Mouse (Mus musculus) neural tube, embryonic 13.5 days (tissue): ENCODE results near the gene Tmem269. TPM values are rescaled to one million over a fixed set of nuclear protein-coding genes. Genes with fewer than 3 reads are reported as not detected.

Source experiments
- ATAC-seq: fragments of 200-750 bp; cut with Nextera tagmentation; 2 replicates; pipeline ENCODE4 v1.8.0; 2017; ENCODE audit warnings: low read depth, mild to moderate bottlenecking, moderate TSS enrichment, moderate library complexity
- H3K27ac ChIP-seq: fragments of 300-500 bp; sonication (generic); replicated peaks from 2 replicates; pipeline ENCODE4 v1.5.1; 2015; ENCODE audit warnings: moderate library complexity, mild to moderate bottlenecking, inconsistent platforms
- H3K27me3 ChIP-seq: fragments of 300-500 bp; sonication (generic); 2 replicates; pipeline ENCODE4 v1.6.1; 2015; ENCODE audit warnings: mild to moderate bottlenecking, inconsistent platforms
- H3K36me3 ChIP-seq: fragments of 300-500 bp; sonication (generic); 2 replicates; pipeline ENCODE4 v1.6.1; 2015; ENCODE audit warnings: mild to moderate bottlenecking, inconsistent platforms
- H3K4me1 ChIP-seq: fragments of 300-500 bp; sonication (generic); replicated peaks from 2 replicates; pipeline ENCODE4 v1.6.1; 2015; ENCODE audit warnings: inconsistent platforms
- H3K4me2 ChIP-seq: fragments of 300-500 bp; sonication (generic); 2 replicates; pipeline ENCODE4 v1.6.1; 2015; ENCODE audit warnings: inconsistent platforms, mild to moderate bottlenecking, moderate library complexity
- H3K4me3 ChIP-seq: fragments of 300-500 bp; sonication (generic); 2 replicates; pipeline ENCODE4 v1.5.1; 2015; ENCODE audit warnings: mild to moderate bottlenecking, inconsistent platforms
- H3K9ac ChIP-seq: fragments of 300-500 bp; sonication (generic); 2 replicates; pipeline ENCODE4 v1.6.1; 2015; ENCODE audit warnings: moderate library complexity, mild to moderate bottlenecking, inconsistent platforms
- H3K9me3 ChIP-seq: fragments of 300-500 bp; sonication (generic); 2 replicates; pipeline ENCODE4 v1.6.1; 2016; ENCODE audit warnings: inconsistent platforms
- WGBS: fragments of 180-500 bp; shearing (Covaris S2); methylation state at CpG from one replicate; pipeline ENCODE4 v1.1.7; 2015; 5-methylcytosine and 5-hydroxymethylcytosine counted together
- polyA plus RNA-seq: library from polyadenylated mRNA; unstranded; fragments of >200 nt; fragmentation: Nextera tagmentation; extraction: Ambion mirVana; gene quantifications from 2 replicates; pipeline ENCODE4 v1.2.1, GENCODE M21; 2015

Tmem269 gene
- polyA plus RNA-seq, 1 experiment from 2014 or later, result not detected

- Histone ChIP-seq H3K9me3 (no peaks in the 10 kb centered on the region), H3K36me3 (peaks cover 22% of the 10 kb centered on the region), H3K4me1 (peaks cover 24% of the 10 kb centered on the region), H3K4me2 (peak within 1 kb of the TSS; percentile 81), H3K4me3 (peak within 1 kb of the TSS; percentile 88), H3K9ac (peak within 1 kb of the TSS; percentile 85), H3K27me3 (no peaks in the 10 kb centered on the region), H3K27ac (peak within 1 kb of the TSS; percentile 61)
- WGBS, result under 1% methylated on average over 65 of the region's 71 CpGs
- ATAC-seq, result peak; percentile 96
Measured at GRCm38 (mm10) chr4:119232410-119233255, 14.6 kb upstream of the Tmem269 start, which contains the start of the genes AU022252 and P3h1. Gene AU022252, minus strand, starts transcription at chr4:119232712. Gene P3h1, plus strand, starts transcription at chr4:119232915.

GRCm38 (mm10) chr4:119226751-119227150 lies 8.7 kb upstream of the Tmem269 start:
- peaks cover 57% of the 10 kb centered on the region for H3K36me3 ChIP-seq

GRCm38 (mm10) chr4:119225719-119226118 lies 7.7 kb upstream of the Tmem269 start:
- Histone ChIP-seq H3K9ac (no peak overlapping the region), H3K4me2 (no peak overlapping the region), H3K27me3 (no peaks in the 10 kb centered on the region), H3K36me3 (peaks cover 57% of the 10 kb centered on the region), H3K4me1 (no peaks in the 10 kb centered on the region), H3K9me3 (no peaks in the 10 kb centered on the region), H3K4me3 (no peak overlapping the region), H3K27ac (no peak overlapping the region)
- WGBS, result 90% methylated on average over 9 of the region's 9 CpGs
- ATAC-seq, result no peak

More at GRCm38 (mm10) chr4:119226751-119227150, 8.7 kb upstream of the Tmem269 start:
- 95% methylated on average over 11 of the region's 11 CpGs for WGBS
- H3K9ac ChIP-seq, result no peak overlapping the region
- peaks cover 6% of the 10 kb centered on the region for H3K4me1 ChIP-seq
- H3K9me3 ChIP-seq, result no peaks in the 10 kb centered on the region
- ATAC-seq, result no peak
- H3K27ac ChIP-seq, result no peak overlapping the region
- H3K4me2 ChIP-seq, result no peak overlapping the region
- H3K27me3 ChIP-seq, result no peaks in the 10 kb centered on the region
- no peak overlapping the region for H3K4me3 ChIP-seq

GRCm38 (mm10) chr4:119224534-119224933 lies 6.5 kb upstream of the Tmem269 start:
- H3K9me3 ChIP-seq, result no peaks in the 10 kb centered on the region
- no peak for ATAC-seq
- no peak overlapping the region for H3K4me2 ChIP-seq
- H3K4me1 ChIP-seq, result no peaks in the 10 kb centered on the region
- no peak overlapping the region for H3K4me3 ChIP-seq
- H3K27ac ChIP-seq, result no peak overlapping the region
- WGBS, result 96% methylated on average over 3 of the region's 3 CpGs
- no peak overlapping the region for H3K9ac ChIP-seq
- H3K27me3 ChIP-seq, result no peaks in the 10 kb centered on the region
- peaks cover 57% of the 10 kb centered on the region for H3K36me3 ChIP-seq

GRCm38 (mm10) chr4:119223696-119224095 lies 5.7 kb upstream of the Tmem269 start:
- Histone ChIP-seq H3K36me3 (peaks cover 55% of the 10 kb centered on the region), H3K9ac (no peak overlapping the region), H3K4me2 (no peak overlapping the region), H3K4me1 (no peaks in the 10 kb centered on the region), H3K27me3 (no peaks in the 10 kb centered on the region), H3K27ac (no peak overlapping the region), H3K4me3 (no peak overlapping the region), H3K9me3 (no peaks in the 10 kb centered on the region)
- no peak for ATAC-seq
- WGBS, result 97% methylated on average over 1 of the region's 1 CpGs

- Histone ChIP-seq H3K4me1 (peaks cover 10% of the 10 kb centered on the region; the same call in 1 of the 2 replicates), H3K4me2 (no peak overlapping the region), H3K27me3 (no peaks in the 10 kb centered on the region), H3K9me3 (no peaks in the 10 kb centered on the region), H3K4me3 (no peak overlapping the region), H3K9ac (no peak overlapping the region), H3K36me3 (no peaks in the 10 kb centered on the region), H3K27ac (no peak overlapping the region)
- WGBS, result 73% methylated on average over 8 of the region's 8 CpGs
- no peak for ATAC-seq
Measured at GRCm38 (mm10) chr4:119216667-119217066, 1.4 kb downstream of the Tmem269 start.

GRCm38 (mm10) chr4:119204672-119205071 lies 13.3 kb downstream of the Tmem269 start:
- peaks cover 24% of the 10 kb centered on the region for H3K36me3 ChIP-seq
- H3K4me2 ChIP-seq, result no peak overlapping the region
- H3K4me3 ChIP-seq, result no peak overlapping the region
- H3K9me3 ChIP-seq, result no peaks in the 10 kb centered on the region
- no peak overlapping the region for H3K27ac ChIP-seq
- no peaks in the 10 kb centered on the region for H3K27me3 ChIP-seq
- H3K9ac ChIP-seq, result no peak overlapping the region
- peak; percentile 74; the same call in 1 of the 2 replicates for ATAC-seq
- H3K4me1 ChIP-seq, result peaks cover 13% of the 10 kb centered on the region
- 17% methylated on average over 8 of the region's 8 CpGs for WGBS

GRCm38 (mm10) chr4:119198105-119198504 lies 19.9 kb downstream of the Tmem269 start:
- H3K27me3 ChIP-seq, result no peaks in the 10 kb centered on the region
- peaks cover 35% of the 10 kb centered on the region for H3K36me3 ChIP-seq
- ATAC-seq, result no peak
- peaks cover 31% of the 10 kb centered on the region for H3K4me1 ChIP-seq
- no peak overlapping the region for H3K27ac ChIP-seq
- H3K4me2 ChIP-seq, result 0 out of 2 replicates have a peak overlapping the region, but pooled peaks have one; percentile 70
- WGBS, result 82% methylated on average over 6 of the region's 6 CpGs
- H3K9me3 ChIP-seq, result no peaks in the 10 kb centered on the region
- H3K9ac ChIP-seq, result no peak overlapping the region
- no peak overlapping the region for H3K4me3 ChIP-seq

- Histone ChIP-seq H3K9me3 (no peaks in the 10 kb centered on the region), H3K36me3 (peaks cover 18% of the 10 kb centered on the region), H3K4me3 (peak overlapping the region; percentile 63), H3K27ac (peak overlapping the region; percentile 85), H3K9ac (peak overlapping the region; percentile 81), H3K27me3 (no peaks in the 10 kb centered on the region), H3K4me1 (peaks cover 31% of the 10 kb centered on the region), H3K4me2 (peak overlapping the region; percentile 70)
- WGBS, result 7% methylated on average over 18 of the region's 18 CpGs
- peak; percentile 30; the same call in 1 of the 2 replicates for ATAC-seq
Measured at GRCm38 (mm10) chr4:119195582-119196320, 22.3 kb downstream of the Tmem269 start.

GRCm38 (mm10) chr4:119194909-119195581 lies 23.0 kb downstream of the Tmem269 start, which contains the start of gene Svbp:
Gene Svbp, plus strand, starts transcription at chr4:119195306.
- under 1% methylated on average over 29 of the region's 47 CpGs for WGBS
- peak within 1 kb of the TSS; percentile 81 for H3K9ac ChIP-seq
- H3K36me3 ChIP-seq, result peaks cover 11% of the 10 kb centered on the region; the same call in 1 of the 2 replicates
- no peaks in the 10 kb centered on the region for H3K9me3 ChIP-seq
- H3K4me2 ChIP-seq, result peak within 1 kb of the TSS; percentile 70
- H3K27me3 ChIP-seq, result no peaks in the 10 kb centered on the region
- peaks cover 31% of the 10 kb centered on the region for H3K4me1 ChIP-seq
- peak within 1 kb of the TSS; percentile 63 for H3K4me3 ChIP-seq
- ATAC-seq, result peak; percentile 93
- H3K27ac ChIP-seq, result peak within 1 kb of the TSS; percentile 85

GRCm38 (mm10) chr4:119192757-119193156 lies 25.3 kb downstream of the Tmem269 start:
- Histone ChIP-seq H3K27me3 (no peaks in the 10 kb centered on the region), H3K4me2 (no peak overlapping the region), H3K27ac (no peak overlapping the region), H3K4me1 (peaks cover 22% of the 10 kb centered on the region), H3K9me3 (no peaks in the 10 kb centered on the region), H3K4me3 (no peak overlapping the region), H3K36me3 (0 out of 2 replicates have a peak, but pooled peaks cover 1% of the 10 kb centered on the region), H3K9ac (no peak overlapping the region)
- 83% methylated on average over 4 of the region's 4 CpGs for WGBS
- no peak for ATAC-seq
